ENCODE assay signal across 8 mouse cellular contexts in the genomic region with DNA sequence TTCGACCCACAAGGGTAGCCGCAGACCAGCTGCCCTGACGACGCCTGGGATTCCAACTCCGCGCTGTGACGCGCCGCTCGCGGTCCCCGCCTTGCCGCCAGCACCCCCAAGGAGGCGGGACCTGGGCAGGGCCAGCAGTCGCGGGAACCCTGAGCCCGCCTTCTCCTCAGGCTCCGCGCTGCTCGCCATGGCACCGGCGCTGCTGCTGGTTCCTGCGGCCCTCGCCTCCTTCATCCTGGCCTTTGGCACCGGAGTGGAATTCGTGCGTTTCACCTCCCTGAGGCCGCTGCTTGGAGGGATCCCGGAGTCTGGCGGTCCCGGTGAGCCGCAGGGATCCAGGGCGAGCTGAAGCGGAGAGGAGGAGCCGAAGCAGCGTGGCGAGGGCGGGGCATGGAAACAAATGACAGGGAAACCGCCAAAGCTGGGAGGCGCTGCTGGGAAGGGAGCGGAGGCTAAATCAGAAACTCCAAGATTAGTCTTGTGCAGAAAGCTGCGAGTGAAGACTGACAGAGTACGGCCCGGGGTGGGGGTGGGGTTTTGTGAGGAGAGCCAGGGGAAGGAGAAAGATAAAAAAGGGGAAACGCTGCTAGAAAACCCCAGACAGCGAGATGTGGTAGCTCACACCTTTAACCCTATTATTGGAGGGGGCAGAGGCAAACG. TPM values are rescaled to one million over a fixed set of nuclear protein-coding genes. Genes with fewer than 3 reads are reported as not detected.
A peak's percentile ranks its signal among the peaks of the same experiment; 100 is the strongest.
DNase-seq lines count a peak whose midpoint lies in the region; ATAC-seq and TF ChIP-seq lines count a peak whose summit lies in the region.

Gene Nrm, plus strand, starts transcription at position 121 of the 660 bp plus-strand sequence.

- H3K4me3 ChIP-seq in hindbrain, embryonic 12.5 days, result peak within 1 kb of the TSS; percentile 65
- H3K4me3 ChIP-seq in macrophage (ENCODE audit: inconsistent target), result peak within 1 kb of the TSS; percentile 23

- peaks cover 20% of the 10 kb centered on the region; the same call in 1 of the 2 replicates for H3K79me2 ChIP-seq in macrophage (ENCODE audit: inconsistent target)

- under 1% methylated on average over 47 of the region's 47 CpGs for WGBS in hindbrain, embryonic 12.5 days
- WGBS in macrophage (ENCODE audit: missing documents), result 2% methylated on average over 46 of the region's 47 CpGs

- H3K4me1 ChIP-seq in hindbrain, embryonic 12.5 days, result peaks cover 15% of the 10 kb centered on the region

- peaks cover 16% of the 10 kb centered on the region for H3K36me3 ChIP-seq in hindbrain, embryonic 12.5 days
- H3K36me3 ChIP-seq in macrophage (ENCODE audit: inconsistent target), result no peaks in the 10 kb centered on the region

- in situ Hi-C loops in Patski (cut with MboI; ENCODE audit: low pct_unique_long_range_greater_than_20kb), result no loop called here

- TF ChIP-seq CTCF in Patski (IDR thresholded peaks at IDR 0.05), result no peak

- DNase-seq in Patski (ENCODE audit: low read depth, low spot score), result no peak
- DNase-seq in cerebellum, postnatal 10 days, result peak; percentile 93 to 95
- peak; percentile 78 to 89 for DNase-seq in frontal cortex, postnatal 10 days (ENCODE audit: low spot score in 2 of 2)
- peak; percentile 92 to 93 for DNase-seq in layer of hippocampus, postnatal 36 days
- DNase-seq in right cerebral cortex, adult 18-20 months, result peak; percentile 92
- DNase-seq in urinary bladder, adult 2 months (ENCODE audit: low spot score), result peak; percentile 88

- H3K27ac ChIP-seq in hindbrain, embryonic 12.5 days, result peak within 1 kb of the TSS; percentile 94
- H3K27ac ChIP-seq in macrophage, result peak within 1 kb of the TSS; percentile 71

- no peaks in the 10 kb centered on the region for H3K9me3 ChIP-seq in hindbrain, embryonic 12.5 days (replicated peaks)

- POLR2A ChIA-PET in Patski (lab: Charles Lee), result interaction anchor here (0.6 to 1.5 kb wide), 6 partner anchors 8 to 238 kb away, joined by 3 to 7 read pairs (median 4); no protein-coding TSS in a partner anchor

- no peaks in the 10 kb centered on the region for H3K27me3 ChIP-seq in Patski
- no peaks in the 10 kb centered on the region for H3K27me3 ChIP-seq in hindbrain, embryonic 12.5 days

- H3K9ac ChIP-seq in hindbrain, embryonic 12.5 days, result peak within 1 kb of the TSS; percentile 65

- CTCF ChIA-PET in Patski (lab: Charles Lee), result interaction anchor here (1.6 to 4.5 kb wide), 3 partner anchors 10 to 16 kb away, joined by 6 to 29 read pairs (median 7); no protein-coding TSS in a partner anchor

- peak; percentile 91 for ATAC-seq in Patski
- peak; percentile 90 for ATAC-seq in hindbrain, embryonic 12.5 days (ENCODE audit: low FRiP score)

- H3K4me2 ChIP-seq in hindbrain, embryonic 12.5 days (replicated peaks), result peak within 1 kb of the TSS; percentile 55

RNA-seq across cellular contexts. Expression of gene Nrm, which starts in this region (rescaled TPM):
- polyA plus RNA-seq in Patski (2021) (13.5 TPM), macrophage (2018) (5.9 to 14.4 TPM (median 6.8 TPM) in 3 replicates)
- polyA plus RNA-seq in hindbrain, embryonic 12.5 days (2016; fragmentation: Nextera tagmentation; extraction: Ambion mirVana), result 36.0 and 36.9 TPM in 2 replicates
- total RNA-seq in layer of hippocampus, postnatal 36 days (2021), result 1 to 10 TPM; 1.5 to 2.2 TPM
- 1 to 10 TPM in 12 of 26 experiments, under 1 TPM in 3, not detected in 11; 0.48 to 6.9 (median 1.9) TPM for total RNA-seq in macrophage (2018; cell fraction: chromatin; rRNA removed)
- total RNA-seq in macrophage (2018; cell fraction: cytosol; rRNA removed), result 1 to 10 TPM; 4.5 to 9.2 (median 6.2) TPM
- 10 to 100 TPM in 4 of 26 experiments, 1 to 10 TPM in 22; 2.0 to 31.9 (median 4.7) TPM for total RNA-seq in macrophage (2018; cell fraction: nucleus; rRNA removed)
- 10.9 and 11.6 TPM in 2 replicates for polyA plus RNA-seq in urinary bladder, adult 2 months (2012; rRNA removed)
